Mouse (Mus musculus) thymus, adult 18-20 months (tissue): ENCODE data around the gene Slc10a7.
"Not testable (repeated sequence)": the region's sequence is repeated elsewhere in the genome, so short reads cannot be mapped to it uniquely, and the experiment has no call there.

Experiments
- DNase-seq, 2 experiments: peaks; one replicate each; pipeline ENCODE4 v3.0.0; 2022; ENCODE audit warnings: mixed read lengths in 2 of 2

Slc10a7 gene

GRCm38 (mm10) chr8:78509273-78510031 lies at the start of gene Slc10a7:
Gene Slc10a7 (plus strand): TSS chr8:78509346.
- peak; percentile 70 to 81 for DNase-seq

- DNase-seq: no peak
These were observed 45.2 kb upstream of the Slc10a7 start for GRCm38 (mm10) chr8:78463941-78464340.

- DNase-seq: no peak
These were observed 41.3 kb upstream of the Slc10a7 start for GRCm38 (mm10) chr8:78467889-78468288.

- no peak for DNase-seq
These were observed 31.9 kb upstream of the Slc10a7 start for GRCm38 (mm10) chr8:78477051-78477829.

- no peak for DNase-seq
These were observed 19.4 kb upstream of the Slc10a7 start for GRCm38 (mm10) chr8:78489733-78490132.

- DNase-seq: no peak
These were observed 16.1 kb upstream of the Slc10a7 start for GRCm38 (mm10) chr8:78493031-78493430.

- not testable (repeated sequence) for DNase-seq
These were observed 12.9 kb upstream of the Slc10a7 start for GRCm38 (mm10) chr8:78496273-78496672.

- DNase-seq: no peak
These were observed 6.4 kb upstream of the Slc10a7 start for GRCm38 (mm10) chr8:78502706-78503105.

GRCm38 (mm10) chr8:78507979-78508718 lies 997 bp upstream of the Slc10a7 start:
- peak; percentile 45 for DNase-seq

GRCm38 (mm10) chr8:78508719-78509272 lies 350 bp upstream of the Slc10a7 start, which contains the start of gene Rbmxl1:
Gene Rbmxl1 (minus strand): TSS chr8:78508898.
- peak; percentile 74 to 75 for DNase-seq

GRCm38 (mm10) chr8:78510094-78510493 lies 948 bp downstream of the Slc10a7 start:
- DNase-seq: peak in 1 of 2 experiments; percentile 8

- no peak for DNase-seq
These were observed 1.8 kb downstream of the Slc10a7 start for GRCm38 (mm10) chr8:78510926-78511325.

- DNase-seq: no peak
These were observed 4.0 kb downstream of the Slc10a7 start for GRCm38 (mm10) chr8:78513106-78513505.

GRCm38 (mm10) chr8:78514706-78515105 lies 5.6 kb downstream of the Slc10a7 start:
- DNase-seq: no peak

GRCm38 (mm10) chr8:78515132-78515531 lies 6.0 kb downstream of the Slc10a7 start:
- DNase-seq: no peak

- DNase-seq: no peak
These were observed 24.8 kb downstream of the Slc10a7 start for GRCm38 (mm10) chr8:78533981-78534380.

- no peak for DNase-seq
These were observed 27.6 kb downstream of the Slc10a7 start for GRCm38 (mm10) chr8:78536716-78537115.

GRCm38 (mm10) chr8:78537795-78538194 lies 28.6 kb downstream of the Slc10a7 start:
- no peak for DNase-seq

- DNase-seq: not testable (repeated sequence)
These were observed 33.5 kb downstream of the Slc10a7 start for GRCm38 (mm10) chr8:78542670-78543069.

GRCm38 (mm10) chr8:78543621-78544020 lies 34.5 kb downstream of the Slc10a7 start:
- DNase-seq: no peak

- no peak for DNase-seq
These were observed 35.4 kb downstream of the Slc10a7 start for GRCm38 (mm10) chr8:78544545-78544944.

GRCm38 (mm10) chr8:78545153-78545817 lies 36.1 kb downstream of the Slc10a7 start:
- DNase-seq: not testable (repeated sequence)
